In genomic region chr5:74005936-74006335, GRCm38 (mm10) we compare ENCODE assay signal across 16 mouse cellular contexts.
"Had no signal": no experiment of that assay in that cellular context is flagged by ENCODE, and none has a peak within 500 bp of the region (broad histone marks: within the 10 kb centered on the region; RNA-seq: fewer than 3 reads in every experiment).

No protein-coding gene starts in this region.

- DNase-seq: heart, postnatal 10 days; heart, postnatal 14 days; heart, postnatal 36 days; heart, postnatal 4 days; kidney, adult 11 months; kidney, adult 18-20 months; kidney, adult 2 months; kidney, adult 8-10 months; kidney, adult 9 months; kidney, postnatal 10 days; kidney, postnatal 14 days; kidney, postnatal 25 days; kidney, postnatal 36 days; kidney, postnatal 4 days; layer of hippocampus, adult 9-11 months; layer of hippocampus, postnatal 36 days had no signal
